Mouse (Mus musculus) left cerebral cortex, postnatal 14 days (tissue): ENCODE measurements around the gene Cdc45. TPM values are rescaled to one million over a fixed set of nuclear protein-coding genes. Genes with fewer than 3 reads are reported as not detected.

Source experiments
- DNase-seq, 2 experiments: peaks; one replicate each; pipeline ENCODE4 v3.0.0; 2021 to 2022; ENCODE audit warnings: low spot score in 2 of 2, mixed read lengths in 1 of 2
- intact Hi-C: fragments of 180-260 bp; cut with DNase I; formaldehyde crosslinking; loops from one replicate; pipeline ENCODE4 v1.15.1; 2025
- total RNA-seq, 2 experiments: library from RNA; stranded (reverse); gene quantifications; 2 replicates each; pipeline ENCODE4 v1.2.3; 2021

The Cdc45 gene
- total RNA-seq, 2 experiments from 2014 or later = 2.7 to 3.1 TPM

DNA sequence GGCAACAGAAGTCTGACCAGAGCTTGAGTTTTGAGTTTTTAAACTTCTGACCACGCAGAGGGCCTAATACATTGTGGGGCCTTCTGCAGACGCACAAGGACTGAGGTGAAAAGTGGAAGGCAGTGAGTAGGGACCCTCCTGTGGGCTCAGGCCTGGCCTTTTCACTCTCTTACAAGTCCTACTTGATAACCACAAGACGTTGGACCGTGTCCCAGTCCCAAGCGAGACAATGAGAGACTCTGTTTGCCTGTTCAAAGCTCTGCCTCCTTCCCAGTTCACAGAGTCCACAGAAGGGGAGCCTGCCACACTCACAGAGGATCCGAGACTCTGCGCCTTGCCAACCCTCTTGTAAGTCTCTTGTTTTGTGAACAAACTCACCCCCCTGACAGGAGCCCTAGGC lies 15.1 kb downstream of the Cdc45 start:
- intact Hi-C loops = loop anchor here (2.0 to 5.0 kb wide), 2 partner anchors 100 to 169 kb away; partner anchors contain the start of genes Gm49601 and Sept5
- DNase-seq = peak in 1 of 2 experiments; percentile 31

DNA sequence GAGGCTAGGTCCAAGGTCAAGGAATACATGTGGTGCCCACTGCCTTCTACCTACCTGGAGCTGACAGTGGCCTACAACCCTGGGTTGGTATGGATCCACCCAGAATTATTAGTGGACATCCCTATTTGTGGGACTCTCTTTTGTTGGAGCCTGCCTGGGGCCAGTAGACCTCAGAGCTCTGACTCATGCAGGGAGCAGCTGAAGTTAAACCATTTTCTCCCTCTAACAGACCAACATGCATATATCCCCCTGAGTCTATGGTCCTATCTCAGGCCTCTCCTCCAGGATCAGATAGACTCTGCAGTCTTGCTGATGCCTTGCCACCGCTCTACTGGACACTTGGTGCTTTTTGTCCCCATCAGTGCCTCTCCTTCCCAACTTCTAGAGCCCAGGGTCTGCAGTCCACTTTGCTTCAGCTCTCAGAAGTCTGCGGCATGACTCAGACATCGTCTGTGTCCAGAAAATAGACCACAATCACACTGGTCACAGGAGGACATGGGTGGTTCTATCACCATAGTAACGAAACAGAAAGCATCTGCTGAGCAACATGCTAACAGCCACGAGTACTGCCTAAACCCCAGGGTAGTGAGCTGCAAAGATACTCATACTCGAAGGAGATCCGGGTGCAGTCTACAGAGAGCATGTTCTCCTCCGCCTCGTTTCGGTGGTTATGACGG lies 16.4 kb downstream of the Cdc45 start:
- DNase-seq = peak; percentile 26 to 59
- intact Hi-C loops = loop anchor here (5.0 kb wide), 1 partner anchor 168 kb away; the partner anchor contains the start of genes Gm49601 and Sept5

DNA sequence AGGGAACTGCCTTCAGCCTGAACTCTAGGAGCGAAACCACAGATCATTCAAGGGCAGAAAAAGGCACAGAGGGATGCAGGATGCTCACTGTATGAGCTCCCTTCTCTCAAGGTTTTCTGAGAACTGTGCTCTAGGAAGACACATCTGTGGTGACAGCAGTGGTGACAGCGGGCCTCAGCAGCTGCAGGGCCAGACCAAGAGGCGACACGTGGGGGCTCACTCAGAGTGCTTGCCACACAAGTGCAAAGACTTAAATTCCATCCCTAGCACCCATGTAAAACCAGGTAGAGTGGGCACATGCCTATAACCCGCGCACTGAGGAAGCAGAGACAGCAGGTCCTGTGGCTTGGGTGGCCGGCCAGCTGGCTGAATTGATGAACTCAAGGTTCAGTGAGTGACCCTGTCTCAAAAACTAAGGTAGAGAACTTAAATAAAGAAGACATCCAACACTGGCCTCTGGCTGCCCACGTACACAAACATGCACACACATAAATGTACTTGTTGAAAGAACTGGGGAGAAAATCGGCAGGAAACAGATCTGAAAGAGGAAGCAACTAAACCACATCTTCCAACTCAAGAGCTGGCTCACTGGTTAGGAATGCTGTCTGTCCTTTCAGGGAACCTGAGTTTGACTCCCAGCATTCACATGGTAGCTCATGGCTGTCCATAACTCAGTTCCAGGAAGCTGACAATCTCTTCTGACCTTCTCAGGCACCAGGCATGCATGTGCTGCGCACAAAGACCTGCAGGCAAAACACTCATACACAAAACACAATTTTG lies 23.0 kb downstream of the Cdc45 start:
- DNase-seq = no peak
- intact Hi-C loops = no loop called here

DNA sequence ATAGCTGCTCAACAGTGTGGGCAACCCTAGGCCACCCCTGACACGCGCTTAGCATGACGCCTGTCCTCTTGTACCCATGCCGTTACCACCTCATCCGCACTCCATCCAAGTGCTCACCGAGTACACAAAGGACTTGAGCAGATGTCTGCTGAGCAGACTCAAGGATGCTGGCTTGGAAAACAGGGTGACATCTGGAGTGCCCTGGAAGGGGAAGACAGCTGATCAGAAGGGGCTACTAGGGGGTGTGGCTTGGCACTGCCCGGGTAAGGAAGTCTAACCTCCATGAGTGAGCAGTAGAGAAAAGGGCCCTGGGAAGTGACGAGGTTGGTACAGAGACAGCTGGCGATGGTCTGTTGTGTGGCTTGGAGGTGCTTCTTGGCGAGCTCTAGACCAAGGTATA lies 25.1 kb downstream of the Cdc45 start:
- no peak for DNase-seq
- intact Hi-C loops = no loop called here

DNA sequence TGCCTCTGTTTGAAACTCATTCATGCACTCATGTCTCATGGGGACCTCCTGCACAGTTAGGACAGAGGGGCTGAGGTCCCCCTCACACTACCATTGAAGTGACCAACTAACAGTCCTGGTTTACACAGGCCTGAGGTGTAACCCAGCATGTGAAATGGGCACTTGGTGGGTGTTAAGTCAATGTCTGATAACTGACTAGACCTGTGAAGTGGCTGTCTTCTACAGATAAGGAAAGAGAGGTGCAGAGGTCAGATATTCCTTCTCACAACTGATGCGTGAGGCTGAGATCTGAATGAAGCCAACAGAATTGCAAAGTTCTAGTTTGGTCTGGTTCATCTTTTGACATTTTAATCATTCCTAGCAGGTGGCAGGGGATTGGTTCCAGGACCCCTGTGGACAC lies 26.3 kb downstream of the Cdc45 start:
- no peak for DNase-seq
- intact Hi-C loops = no loop called here

DNA sequence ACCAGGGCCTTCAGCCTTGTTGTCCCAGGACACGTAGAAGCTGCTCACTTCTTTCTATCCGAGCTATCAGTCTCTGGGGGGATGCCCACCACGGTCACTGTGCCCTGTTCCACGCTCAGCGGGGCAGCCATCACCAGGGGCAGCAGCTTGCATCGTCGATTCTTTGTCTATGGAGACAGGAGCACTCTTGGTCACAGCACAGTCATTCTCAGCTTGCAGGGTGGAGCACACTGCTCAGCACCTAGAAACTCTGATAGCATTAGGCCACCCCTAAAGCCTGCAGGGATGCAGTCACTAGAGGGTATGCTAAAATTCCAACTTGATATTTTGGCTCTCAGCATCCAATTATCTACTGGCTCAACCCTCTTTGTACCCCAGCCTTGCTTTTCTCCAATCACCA lies 26.8 kb downstream of the Cdc45 start:
- no peak for DNase-seq
- intact Hi-C loops = no loop called here

DNA sequence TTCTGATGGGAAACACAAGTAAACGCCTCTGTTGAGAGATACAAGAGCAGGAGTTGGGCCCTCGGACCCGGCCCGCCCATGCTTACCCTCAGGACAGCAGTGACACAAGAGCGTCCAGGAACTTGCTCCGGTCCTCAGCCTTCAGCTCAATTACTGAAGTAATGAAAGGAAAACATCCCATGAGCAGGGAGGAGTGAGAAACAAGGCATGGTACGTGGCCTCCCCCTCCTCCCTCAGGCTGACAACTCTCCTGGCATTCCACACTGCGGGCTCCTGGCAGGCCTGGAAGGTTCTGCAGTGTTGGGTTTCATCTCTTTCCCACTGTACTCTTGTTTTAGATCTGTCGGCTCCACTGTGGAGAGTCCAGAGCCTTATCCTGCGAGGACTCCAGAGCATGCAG lies 30.0 kb downstream of the Cdc45 start:
- DNase-seq = no peak
- intact Hi-C loops = no loop called here

DNA sequence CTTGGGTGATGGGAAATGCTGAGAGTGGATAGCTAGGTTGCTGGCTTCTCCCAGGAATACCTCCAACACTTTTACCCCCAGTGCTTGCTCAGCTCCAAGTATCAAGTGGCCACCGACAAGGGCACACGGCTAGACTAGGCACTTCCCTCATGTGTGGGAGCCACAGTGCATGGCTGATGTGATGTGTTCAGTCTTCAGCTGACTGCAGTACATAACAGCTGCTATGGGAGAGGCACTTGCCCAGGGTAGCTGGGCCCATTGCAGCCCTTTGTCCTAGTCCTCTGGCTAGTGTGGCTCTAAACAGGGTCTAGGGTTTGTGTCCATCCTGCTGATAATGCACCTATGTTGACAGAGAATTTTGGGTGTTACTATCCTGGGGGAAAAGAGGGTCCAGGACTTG lies 33.3 kb downstream of the Cdc45 start:
- no peak for DNase-seq
- intact Hi-C loops = no loop called here

DNA sequence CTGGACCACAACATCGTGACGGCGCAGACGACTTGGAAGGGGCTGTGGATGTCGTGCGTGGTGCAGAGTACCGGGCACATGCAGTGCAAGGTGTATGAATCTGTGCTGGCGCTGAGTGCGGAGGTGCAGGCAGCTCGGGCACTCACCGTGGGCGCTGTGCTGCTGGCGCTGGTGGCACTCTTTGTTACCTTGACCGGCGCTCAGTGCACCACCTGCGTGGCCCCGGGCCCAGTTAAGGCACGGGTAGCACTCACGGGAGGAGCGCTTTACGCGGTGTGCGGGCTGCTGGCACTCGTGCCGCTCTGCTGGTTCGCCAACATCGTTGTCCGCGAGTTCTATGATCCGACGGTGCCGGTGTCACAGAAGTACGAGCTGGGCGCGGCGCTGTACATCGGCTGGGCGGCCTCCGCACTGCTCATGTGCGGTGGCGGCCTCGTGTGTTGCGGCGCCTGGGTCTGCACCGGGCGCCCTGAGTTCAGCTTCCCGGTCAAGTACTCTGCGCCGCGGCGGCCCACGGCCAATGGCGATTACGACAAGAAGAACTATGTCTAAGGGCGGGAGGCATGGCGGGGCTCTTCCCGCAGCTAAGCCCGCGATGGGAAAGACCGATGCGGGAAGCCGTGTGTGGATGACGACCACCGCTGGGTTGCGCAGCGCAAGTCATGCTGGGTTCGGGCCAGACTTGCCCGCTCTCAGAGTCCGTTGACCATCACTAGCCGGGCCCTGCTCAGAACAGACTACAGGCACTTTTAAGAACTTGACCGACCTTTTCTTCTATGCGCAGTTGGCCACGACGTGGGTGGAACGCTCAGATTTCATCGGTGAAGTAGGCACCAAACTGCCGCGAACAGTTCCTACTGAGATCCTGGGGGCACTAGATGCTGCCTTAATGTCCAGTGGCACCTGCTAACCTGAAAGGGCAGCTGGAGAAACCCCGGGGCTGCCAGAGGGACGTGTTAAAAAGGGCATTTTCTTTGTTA lies 34.4 kb downstream of the Cdc45 start:
- DNase-seq = no peak
- intact Hi-C loops = no loop called here

DNA sequence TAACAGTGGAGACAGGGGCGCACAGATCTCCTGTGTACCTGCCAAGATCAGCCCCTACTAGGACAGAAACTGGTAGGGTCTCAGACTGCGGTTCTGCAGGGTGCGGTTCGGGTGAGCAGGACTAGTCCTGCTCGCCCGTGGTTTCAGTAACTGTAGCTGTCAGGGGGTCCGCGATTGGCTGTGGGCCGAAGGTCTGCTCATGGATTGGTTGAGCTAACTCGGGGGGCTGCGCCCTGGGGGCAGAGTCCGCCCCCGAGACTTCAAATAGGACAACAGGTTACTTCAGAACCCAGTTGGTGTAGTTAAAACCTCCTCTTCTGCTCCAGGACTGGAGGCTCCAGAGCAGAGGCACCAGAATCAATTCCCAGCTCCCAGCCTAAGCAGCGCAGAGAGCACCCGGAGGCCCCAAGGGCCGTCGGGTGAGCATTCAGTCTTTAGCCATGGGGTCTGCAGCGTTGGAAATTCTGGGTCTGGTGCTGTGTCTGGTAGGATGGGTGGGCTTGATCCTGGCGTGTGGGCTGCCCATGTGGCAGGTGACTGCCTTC lies 35.2 kb downstream of the Cdc45 start, which contains the start of gene Cldn5:
TSS of gene Cldn5 (plus strand) at position 292 of the 545 bp plus-strand sequence.
- intact Hi-C loops = no loop called here
- no peak for DNase-seq

DNA sequence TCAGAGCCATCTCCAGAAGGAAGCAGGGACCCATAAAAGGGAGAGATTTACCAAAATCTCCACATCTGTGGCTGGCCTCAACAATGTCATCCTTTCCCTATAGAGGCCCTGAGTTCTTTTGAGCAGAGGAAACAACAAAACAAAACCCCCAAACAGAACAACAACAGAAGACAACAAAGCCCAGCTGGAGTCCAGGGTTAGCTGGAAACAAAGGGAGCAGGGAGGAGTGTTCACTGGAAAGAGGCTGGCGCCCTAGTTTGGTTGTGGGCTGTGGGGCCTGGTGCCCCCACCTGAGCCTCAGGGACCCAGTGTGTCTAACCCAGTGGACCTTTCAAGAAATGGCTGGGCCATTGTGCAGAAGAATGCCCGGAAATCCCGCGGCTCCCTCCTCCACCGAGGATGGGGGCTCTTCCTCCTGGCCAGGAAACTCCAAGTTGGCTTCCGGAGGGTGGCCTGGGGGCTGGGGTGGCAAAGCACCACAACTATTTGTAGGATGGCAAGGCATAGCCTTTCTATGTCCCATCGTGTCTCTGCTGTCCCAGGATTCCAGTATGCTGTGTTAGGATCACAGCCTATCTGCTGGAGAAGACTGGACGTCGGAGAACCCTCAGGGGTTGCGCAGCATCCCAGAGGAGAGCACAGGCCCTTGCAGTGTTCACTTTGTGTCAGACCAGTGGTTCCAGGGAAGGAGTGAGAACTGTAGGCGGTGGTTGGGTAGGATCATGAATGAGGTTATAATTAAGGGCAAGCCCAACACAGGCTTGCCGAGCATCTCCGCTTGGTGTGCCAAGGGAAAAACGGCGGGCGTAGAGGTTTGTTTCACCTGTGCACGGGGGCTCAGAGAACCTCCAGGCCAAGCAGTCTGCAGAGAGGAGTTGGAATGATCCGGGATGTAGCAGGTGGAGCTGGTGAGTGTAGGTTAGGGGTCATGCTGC lies 35.9 kb downstream of the Cdc45 start:
- no peak for DNase-seq
- intact Hi-C loops = no loop called here

DNA sequence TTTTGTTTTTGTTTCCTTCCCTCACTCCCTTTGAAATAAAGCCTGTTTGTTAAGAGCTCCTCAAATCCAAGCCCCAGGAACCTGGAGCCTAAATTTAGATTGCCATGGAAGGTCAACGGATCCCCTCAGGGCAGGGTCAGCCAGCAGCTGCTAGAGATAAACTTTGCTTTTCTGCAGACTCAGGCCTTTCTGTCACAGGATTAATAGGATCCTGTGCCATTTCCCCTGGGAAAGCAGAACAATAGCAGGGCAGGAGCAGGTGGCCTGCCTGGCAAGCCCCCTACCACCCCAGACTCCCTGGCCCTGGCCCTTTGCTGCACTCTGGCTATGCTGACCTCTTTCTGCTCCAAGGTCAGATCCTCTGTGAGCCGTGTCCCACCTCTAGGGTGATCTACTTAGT lies 37.9 kb downstream of the Cdc45 start:
- intact Hi-C loops = no loop called here
- no peak for DNase-seq

DNA sequence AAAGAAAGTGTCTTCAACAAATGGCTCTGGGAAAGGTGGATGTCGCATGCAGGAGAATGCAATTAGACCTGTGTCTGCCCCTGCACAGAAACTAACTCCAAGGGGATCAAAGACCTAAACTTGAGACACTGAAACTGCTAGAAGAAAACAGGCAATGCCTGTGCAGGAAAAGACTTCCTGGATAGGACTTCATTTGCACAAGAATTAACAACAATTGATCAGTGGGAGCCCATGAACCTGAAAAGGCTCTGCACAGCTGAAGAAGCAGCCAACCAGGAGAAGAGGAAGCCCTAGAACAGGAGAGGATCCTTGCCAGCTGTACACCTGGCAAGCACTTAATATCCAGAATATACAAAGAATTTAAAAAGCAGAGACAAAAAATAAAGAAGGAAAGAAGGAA lies 42.3 kb downstream of the Cdc45 start:
- intact Hi-C loops = no loop called here
- no peak for DNase-seq

DNA sequence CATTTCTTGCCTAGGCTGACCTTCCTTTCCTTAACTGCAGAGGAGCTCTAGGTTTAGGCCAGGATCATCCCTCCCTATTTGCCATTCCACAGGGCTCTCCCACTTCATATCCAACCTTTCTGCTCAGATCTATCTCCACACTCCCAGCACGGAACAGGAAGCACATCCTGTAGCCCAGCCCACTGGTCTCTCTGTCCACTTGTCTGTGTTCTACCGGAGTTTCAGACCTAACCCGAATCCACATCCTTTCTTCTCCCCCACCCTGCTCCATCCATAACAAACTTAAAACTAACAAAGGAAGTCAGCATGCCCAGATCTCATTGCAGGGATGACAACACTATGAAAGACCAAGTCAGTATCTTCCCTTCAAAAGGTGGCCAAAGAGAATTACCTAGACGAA lies 45.4 kb downstream of the Cdc45 start:
- DNase-seq = no peak
- intact Hi-C loops = no loop called here

DNA sequence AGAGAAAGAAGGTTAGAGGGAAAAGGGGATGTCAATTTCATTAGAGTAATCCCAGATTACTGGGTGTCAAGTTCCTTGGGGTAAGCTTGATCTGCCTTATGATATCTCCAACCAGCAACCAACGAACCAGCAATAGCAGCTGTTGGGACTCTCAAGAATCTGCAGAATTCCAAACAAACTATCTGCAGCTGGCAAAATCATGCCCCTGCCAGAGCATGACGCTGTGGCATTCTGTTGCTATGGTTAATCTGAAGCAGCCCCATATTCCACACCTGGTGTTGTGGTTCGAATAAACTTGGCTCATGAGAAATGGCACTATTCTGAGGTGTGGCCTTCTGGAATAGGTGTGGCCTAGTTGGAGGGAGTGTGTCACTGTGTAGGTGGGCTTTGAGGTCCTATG lies 48.8 kb downstream of the Cdc45 start:
- no peak for DNase-seq
- intact Hi-C loops = no loop called here

DNA sequence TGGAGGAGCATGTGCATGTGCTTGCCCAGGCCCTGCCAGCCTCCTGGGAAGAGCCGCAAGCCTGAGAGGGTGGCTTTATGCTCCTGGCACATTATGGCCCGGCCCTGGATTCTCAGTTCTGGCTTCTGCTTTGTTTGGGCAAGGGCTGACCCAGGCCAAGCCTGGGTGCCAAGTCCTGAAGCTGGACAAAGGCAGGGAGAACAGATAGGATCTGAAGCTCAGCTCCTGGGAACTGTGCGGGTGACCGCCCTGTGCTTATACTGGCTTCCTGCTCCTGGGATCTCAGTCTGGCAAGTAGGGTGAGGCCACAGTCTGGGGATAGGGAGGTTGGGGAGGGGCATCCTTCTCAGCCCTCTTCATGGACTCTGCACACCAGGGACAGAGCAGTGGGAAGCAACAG lies 50.1 kb downstream of the Cdc45 start:
- intact Hi-C loops = no loop called here
- no peak for DNase-seq

DNA sequence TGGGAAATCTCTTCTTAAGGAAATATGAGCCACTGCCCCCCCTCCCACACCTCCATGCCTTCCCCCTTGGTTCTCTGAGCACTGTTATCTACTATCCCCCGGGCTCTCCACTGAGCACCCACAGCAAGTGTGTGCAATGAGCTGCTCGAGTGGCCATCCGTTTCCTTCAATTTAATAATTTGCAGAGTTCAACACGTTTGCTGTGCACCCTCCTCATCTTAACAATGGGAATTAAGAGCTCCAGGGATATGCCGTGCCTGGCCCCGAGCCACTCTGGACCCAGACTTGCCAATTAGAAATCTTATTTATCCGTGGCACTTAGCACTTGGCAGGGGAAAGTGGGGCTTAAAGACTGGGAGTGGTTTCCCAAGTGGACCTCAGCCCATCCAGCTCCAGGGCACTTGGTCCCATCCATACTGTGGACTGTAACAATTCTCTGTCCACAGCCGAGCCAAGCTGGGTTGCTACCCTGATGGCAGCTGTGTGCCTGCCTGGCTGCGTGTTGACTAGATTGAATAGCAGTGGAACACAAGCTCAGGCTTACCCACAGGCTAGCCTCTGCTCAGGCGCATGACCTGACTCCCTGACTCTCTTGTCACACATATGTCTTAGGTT lies 59.8 kb downstream of the Cdc45 start:
- no peak for DNase-seq
- intact Hi-C loops = no loop called here

DNA sequence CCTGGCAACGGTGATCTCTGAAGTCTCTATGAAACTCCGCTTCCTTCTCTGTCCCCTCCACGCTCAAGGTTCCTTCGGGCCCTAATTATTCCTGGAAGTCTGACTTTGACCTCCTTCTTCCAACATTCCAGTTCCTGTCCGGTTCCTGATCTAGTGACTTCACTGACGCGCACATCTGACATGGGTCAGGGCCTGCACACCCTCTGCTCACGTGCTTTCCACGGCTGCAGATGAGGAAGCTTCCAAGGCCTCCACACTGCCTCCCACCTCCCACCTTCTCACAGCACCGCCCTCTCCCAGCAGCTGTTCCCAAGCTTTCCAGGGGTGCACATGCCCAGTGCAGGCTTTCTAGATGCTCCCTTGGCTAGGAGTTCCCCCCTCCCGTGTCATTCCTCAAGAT lies 60.7 kb downstream of the Cdc45 start:
- intact Hi-C loops = no loop called here
- no peak for DNase-seq
